Mouse (Mus musculus): ENCODE data around the gene E2f1.

The E2f1 gene

DNA sequence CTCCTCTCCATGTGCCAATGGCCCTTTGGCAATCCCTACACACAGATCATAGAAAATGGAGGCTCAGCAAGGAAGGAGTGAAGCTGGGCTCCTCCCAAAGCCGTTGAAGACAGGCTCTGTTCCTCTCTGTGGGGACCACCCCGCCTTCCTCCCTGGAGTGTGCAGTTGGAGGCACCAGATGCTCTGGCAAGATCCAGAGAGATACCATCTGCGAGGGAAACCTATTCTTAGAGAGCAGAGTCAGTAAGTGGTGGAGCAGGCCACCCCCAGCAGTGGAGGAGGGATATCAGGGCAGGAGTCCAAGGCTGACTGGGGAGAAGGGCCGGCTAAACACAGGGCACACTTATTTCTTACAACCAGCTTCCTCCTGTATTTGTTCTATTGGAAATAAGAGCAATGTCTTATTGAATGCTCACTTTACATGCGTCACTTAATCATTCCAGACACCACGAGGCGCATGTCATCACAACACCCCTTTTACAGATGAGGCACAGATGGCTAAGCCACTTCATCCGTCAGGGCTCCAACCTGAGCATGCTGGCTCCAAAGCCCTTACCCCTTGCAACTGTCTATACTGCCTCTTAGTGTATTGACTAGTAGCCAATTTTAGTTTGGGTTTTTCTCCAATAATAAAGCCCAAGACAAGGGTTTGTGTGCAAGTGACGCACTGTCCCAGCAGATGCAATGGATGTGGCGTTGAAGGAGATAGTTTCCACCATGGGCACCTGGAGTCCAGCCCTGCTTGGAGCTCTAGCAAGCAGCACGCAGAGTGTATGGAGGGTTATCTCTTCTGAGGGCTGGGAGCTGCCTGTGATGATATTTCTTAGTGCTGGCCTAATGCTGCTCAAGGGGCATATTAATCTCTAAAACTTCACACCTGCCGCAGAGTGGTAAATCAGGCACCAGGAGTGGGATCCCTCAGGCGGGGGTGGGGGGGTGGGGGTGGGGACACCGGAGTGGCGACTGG is 14.5 kb upstream of the E2f1 start:
- no peak for DNase-seq (ENCODE audit: low read depth, low spot score)

DNA sequence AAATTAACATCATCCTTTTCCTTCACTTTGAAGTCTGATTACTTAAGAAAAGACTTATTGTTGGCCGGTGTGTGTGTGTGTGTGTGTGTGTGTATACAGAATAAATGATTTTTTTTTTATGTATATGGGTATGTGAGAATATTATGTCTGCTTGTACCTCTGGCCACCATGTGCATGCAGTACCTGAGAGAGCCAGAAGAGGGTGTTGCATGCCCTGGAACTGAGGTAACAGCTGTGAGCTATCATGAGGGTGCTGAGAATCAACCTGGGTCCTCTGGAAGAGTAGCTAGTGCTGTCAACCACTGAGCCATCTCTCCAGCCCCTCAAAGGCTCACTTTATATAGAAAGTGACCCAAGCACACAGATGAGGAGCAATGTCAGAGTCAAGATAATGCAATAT is 11.7 kb upstream of the E2f1 start:
- peak; percentile 72 for DNase-seq (ENCODE audit: low read depth, low spot score)

DNA sequence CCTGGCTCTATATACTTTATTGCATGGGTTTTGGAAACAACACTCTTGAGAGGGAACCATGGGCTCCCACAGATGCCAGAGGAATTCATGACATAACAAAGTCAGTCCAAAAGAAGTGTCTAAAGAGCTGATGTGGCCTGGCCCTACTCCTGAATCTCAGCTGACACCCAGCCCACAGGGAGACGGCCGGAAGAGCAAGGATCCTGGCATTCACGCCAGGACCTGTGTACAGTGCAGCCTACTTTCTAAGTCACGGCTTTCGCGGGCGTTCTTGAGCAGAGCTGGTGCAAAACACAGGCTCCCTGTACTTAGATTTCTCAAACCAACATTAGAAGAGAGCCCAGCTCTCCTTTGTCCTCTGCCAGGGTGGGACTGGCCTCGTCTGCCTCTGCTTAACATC is 10.9 kb upstream of the E2f1 start:
- no peak for DNase-seq (ENCODE audit: low read depth, low spot score)

DNA sequence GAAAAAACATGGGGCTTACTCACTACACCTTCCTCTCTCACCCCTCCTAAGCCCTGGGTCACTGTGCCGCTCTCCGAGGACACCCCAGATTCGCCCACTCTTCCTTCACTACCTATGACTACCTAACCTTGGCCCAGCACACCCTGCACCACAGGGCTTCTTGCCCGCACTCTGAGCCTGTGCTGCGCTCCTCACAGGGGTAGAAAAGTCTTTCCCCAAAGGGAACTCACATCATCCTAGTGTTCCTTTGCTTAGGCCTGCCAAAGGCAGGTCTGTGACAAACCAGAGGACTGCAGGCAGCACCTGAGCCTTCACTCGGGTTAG is 8.0 kb upstream of the E2f1 start:
- no peak for DNase-seq (ENCODE audit: low read depth, low spot score)

DNA sequence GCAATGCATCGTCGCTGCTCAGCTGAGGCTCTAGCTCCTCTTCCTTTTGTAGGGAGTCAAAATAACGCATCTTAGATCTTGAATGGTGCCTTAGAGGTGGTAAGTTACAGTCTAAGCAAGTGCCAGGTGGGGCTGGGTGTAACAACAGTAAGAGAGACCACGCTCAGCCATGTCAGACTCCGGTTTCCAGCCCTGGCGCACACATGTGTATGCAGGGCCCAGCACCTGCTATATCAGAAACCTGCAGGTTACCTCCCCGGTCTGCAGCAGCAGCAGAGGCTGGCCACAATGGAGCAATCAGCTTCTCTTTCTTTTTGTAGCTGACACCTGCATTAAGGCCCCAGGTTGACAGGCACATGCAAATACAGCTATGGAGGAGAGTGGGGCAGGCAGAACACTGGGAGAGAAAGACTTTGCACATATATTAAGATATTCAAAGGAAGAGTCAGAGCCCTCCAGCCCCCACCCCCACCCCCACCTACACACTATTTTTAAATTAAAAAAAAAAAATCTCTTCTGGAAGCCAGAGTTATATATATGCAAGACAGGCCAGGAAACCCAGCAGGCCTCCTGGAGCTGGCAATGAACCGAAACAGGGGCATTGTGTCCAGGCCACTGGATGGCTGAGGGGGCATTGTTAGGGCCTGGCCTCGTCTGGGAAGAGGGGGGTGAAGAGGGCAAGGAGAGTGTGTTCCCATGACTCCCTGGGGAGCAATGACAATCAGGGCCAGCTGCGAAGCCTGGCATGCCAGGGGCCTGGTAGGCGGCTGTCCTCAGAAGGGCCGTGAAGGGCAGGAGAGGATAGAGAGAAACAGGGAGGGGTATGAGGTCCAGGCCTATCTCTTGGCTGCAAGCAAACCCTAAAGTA is 7.4 kb upstream of the E2f1 start:
- DNase-seq (ENCODE audit: low read depth, low spot score): no peak

DNA sequence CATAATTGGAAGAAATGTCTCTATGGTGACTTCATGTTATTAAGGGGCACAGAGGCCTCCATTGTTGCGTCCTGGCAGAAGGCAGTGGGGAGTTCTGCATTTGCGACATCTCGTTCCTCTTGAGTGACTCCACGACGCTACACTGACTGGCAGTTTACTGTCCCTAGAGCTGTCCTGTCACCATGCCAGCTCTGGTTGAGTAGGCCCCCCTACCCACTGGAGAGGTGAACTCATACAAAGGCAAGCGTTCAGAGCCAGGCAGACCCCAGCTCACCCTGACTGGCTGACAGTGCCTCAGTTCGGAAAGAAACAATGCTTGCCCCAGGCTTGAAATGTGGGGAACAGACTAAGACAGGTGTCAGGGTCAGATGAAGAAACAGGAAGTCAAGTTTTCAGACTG is 4.6 kb upstream of the E2f1 start:
- no peak for DNase-seq (ENCODE audit: low read depth, low spot score)

DNA sequence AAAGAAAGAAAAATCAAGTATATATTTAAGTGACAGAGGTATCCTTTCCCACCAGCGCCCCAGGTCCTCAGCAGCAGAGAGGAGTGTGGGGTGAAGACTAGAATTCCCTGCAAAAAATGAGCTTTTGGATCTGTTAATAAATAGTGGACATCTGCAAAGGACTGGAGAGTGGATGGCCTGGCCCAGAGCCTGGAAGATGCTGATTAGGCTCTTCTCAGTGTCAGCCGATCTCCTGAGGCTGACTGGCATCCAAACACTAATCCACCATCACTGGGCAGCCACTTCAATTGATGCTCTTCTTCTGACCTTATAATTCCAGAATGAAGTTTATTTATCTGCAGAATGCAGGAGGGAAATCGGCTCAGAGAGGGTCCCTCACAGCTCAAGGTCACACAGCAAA is 3.3 kb upstream of the E2f1 start:
- no peak for DNase-seq (ENCODE audit: low read depth, low spot score)

DNA sequence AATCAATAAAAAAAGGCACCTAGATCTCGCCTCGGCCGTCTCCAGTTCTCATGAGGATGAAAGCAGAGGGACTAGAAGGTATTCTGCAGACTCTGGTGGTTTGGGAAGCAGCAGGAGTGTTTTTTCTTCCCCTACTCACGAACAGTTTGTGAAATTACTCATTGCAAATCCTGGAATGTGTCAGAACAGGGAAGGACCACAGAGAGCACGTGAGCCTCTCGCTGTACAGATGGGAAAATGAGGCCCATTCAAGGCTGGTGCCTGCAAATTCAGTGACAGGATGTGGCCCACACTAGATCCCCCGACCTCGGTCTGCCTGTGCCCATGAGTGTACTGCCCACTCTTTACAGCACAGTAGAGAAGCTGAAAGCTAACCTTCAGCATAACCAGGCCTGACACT is 2.3 kb upstream of the E2f1 start:
- no peak for DNase-seq (ENCODE audit: low read depth, low spot score)

DNA sequence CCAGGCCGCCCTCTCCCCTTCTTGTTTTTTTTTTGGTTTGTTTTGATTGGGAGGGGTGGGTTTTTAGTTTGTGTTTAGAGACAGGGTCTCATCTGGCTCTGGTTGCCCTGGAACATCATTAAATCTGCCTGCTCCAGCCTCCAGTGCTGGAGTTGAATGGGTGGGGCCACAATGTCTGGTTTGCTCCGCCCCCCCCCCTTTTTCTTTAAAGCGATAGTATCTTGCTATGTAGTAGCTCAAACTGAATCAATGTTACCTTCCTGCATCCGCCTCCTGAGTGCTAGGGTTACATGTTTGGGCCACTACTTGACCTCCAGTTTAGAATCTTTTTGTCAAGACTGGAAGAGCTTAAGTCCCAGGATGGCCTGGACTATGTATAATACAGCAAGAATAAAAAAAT is 1.6 kb upstream of the E2f1 start:
- peak; percentile 56 for DNase-seq (ENCODE audit: low read depth, low spot score)

DNA sequence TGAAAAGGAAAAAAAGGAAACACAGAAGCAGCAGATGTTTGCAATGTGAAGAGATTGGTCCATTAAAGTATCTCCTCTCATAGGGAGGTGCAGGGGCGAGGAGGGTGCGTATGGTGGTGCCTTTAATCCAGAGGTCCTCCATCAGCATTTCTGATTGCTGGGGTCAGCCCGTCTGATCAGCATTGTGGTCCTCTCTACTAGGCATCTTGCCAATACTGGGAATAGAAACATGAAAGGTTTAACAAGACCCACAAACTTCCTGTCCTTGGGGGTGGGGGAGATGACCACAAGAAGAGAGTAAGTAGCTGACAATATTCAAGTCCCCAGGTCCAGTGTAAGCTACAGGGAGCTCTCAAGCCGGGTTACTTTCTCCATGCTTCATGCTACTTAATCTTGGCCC is 974 bp upstream of the E2f1 start:
- DNase-seq (ENCODE audit: low read depth, low spot score): no peak

DNA sequence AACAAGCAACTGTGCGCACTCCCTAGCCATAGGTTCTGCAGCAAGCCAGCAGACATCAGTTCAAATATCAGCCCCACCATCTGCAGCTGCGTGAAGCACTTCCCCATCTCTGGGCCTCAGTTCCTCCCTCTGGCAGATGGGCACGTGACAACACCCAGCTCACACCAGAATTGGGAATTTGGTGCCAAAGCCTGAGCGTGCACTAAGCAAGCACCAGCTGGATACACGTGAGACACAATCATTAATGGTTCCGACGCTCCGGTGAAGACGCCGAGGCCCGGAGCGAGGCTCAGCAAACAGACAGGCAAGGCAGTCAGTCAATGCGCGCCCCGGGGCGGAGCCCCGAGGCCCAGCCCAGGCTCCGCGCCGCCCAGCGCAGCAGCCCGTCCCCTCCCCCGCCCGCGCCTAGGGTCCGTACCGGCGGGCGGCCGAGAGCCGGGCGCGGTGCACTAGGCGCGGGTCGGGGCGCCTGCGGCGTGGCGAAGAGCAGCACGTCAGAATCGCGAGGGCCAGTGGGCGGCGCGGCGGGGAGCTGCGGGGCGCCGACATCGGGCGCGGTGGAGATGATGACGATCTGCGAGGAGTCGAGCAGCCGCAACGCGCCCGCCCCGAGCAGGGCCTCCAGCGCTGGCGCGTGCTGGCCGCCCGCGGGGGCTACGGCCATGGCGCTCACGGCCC is 482 bp downstream of the E2f1 start:
- DNase-seq (ENCODE audit: low read depth, low spot score): peak; percentile 84

DNA sequence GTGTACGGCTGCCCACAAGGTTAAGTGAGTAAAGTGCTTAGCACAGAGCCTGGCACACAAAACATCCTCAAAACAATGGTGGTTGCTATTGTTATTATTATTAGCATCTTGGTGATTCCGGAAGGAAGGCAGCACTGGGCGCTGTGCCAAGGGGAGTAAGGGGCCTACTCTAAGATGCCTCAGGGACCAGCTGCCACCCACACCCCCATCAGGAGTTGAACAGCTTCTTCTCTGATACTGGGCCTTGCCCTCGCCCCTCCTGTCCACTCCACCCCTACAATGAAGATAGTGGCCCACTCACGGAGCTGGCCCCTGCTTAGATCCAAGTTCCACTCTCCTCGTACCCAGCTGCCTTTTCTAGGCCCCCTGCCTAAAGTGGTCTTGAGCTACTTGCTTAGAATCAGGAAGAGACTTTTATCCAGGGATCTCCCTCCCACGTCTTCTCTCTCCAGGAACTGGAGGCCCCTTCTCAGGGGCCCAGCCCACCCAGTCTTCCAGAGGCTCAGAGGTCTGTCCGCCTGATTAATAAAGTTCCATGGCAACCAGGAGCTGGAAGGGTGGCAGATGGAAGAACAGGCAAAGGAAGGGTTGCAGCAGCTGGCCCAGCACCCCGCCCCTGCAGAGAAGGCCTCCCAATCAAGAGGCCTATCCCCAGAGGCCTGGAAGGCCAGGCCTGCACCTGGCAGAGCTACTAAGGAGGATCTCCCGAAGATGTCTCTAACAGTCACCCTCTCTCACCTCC is 1.2 kb downstream of the E2f1 start:
- DNase-seq (ENCODE audit: low read depth, low spot score): peak; percentile 77

DNA sequence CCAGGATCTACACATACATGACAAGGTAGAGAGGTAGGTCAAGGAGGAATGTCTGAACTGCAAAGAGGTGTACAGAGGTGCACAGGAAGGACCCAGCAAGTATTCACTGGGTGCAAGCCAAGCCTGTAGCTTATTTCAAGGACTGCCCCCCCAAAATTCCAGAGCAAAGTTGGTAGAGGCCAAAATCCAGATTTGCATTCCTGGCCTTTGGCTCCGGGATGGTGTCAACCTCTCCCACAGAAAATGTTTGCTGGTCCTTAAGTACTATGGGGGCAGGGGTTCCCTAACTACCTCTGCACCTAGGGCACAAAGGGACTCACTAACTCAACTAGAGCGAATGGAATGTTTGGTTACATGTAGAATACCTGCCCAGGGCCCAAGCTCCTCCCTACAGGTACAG is 1.9 kb downstream of the E2f1 start:
- no peak for DNase-seq (ENCODE audit: low read depth, low spot score)

DNA sequence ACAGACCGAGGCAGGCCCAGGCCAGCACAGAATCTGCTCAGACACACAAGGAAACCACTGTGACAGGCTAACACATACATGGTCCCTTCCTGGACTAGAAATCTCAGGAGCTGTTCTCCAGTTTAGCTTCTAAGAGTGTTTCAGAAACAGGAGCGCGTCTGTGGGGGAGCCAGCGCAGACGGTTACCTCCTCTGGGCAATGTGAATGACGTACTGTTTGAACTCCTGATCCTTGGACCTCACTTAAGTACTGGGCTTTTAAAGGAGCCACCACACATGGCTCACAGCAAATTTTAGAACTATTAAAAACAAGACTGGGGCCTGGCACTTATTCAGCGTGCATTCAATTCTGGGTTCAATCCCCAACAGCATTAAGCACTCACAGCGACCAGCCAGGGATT is 3.1 kb downstream of the E2f1 start:
- DNase-seq (ENCODE audit: low read depth, low spot score): no peak

DNA sequence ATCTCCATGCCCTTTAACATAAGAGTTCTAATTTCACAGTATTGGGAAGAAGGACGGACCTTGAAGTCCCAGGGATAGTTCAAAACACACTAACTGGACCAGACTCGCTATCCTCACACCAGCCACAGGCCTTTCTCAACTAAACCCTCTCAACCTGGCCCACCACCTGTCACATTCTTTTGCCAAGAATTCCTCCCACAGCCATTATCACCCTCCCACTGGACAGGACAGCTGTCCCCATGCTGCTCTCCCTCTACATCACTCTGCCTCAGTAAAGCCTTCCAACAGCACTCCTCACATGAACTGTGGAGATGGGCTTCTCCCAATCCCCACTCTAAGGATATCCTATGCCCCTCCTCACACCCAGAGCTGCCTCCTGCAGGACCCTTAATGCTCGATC is 4.1 kb downstream of the E2f1 start:
- no peak for DNase-seq (ENCODE audit: low read depth, low spot score)

DNA sequence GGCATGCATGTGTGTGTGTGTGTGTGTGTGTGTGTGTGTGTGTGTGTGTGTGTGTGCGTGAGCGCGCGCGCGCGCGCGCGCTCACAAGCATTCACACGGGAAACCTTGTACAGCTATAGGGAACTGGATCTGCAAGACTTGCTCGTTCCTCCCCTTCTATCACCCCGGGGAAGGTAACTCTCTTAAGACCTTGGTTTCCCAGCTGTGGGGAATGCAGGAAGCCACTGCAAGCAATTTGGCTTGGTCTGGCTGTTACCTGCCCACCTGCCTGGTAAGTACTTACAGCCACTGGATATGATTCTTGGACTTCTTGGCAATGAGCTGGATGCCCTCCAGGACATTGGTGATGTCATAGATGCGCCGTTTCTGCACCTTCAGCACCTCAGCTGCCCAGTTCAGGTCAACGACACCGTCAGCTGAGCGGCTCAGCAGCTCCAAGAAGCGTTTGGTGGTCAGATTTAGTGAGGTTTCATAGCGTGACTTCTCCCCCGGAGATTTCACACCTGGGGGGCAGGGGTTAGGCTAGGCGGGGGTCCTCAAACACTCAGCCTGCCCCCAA is 6.0 kb downstream of the E2f1 start:
- DNase-seq (ENCODE audit: low read depth, low spot score): no peak

DNA sequence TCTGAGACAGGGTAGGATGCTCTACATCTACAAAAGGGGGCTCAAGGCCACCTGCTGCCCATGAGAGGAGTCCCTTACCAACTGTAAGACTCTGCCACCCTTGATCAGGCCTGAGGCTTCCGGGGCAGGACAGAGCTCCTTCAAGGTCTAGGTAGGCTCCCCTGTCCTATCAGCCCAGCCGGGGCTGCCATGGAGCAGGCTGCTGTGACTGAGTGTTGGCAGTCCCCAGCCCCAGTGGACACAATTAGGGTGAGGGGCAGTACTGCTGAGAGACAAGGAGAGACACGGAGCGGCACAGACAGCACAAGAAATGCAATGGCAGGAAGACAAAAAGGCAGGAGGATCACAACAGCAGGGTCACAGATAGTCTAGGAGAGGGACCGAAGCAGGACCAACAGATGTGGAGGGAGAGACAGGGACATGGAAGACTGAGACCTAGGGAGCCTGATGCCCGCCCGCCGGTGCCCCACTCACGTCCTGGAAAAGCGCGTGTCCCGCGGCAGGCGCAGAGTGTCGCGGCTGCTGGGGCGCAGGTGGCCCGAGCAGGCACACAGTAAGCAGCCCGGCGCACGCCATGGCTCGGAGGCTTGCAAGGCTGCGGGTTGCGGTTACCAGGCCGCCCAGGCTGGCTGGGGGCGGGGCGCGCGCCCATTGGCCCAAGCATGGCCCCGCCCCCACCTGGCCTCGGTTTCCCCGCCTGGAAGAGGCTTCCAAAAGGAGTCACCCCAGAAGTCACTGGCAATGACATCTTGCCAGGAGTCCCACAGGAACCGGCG is 11.2 kb downstream of the E2f1 start, which contains the start of gene Necab3:
Gene Necab3, minus strand, starts transcription at position 627 of the 776 bp plus-strand sequence.
- peak; percentile 82 for DNase-seq (ENCODE audit: low read depth, low spot score)

DNA sequence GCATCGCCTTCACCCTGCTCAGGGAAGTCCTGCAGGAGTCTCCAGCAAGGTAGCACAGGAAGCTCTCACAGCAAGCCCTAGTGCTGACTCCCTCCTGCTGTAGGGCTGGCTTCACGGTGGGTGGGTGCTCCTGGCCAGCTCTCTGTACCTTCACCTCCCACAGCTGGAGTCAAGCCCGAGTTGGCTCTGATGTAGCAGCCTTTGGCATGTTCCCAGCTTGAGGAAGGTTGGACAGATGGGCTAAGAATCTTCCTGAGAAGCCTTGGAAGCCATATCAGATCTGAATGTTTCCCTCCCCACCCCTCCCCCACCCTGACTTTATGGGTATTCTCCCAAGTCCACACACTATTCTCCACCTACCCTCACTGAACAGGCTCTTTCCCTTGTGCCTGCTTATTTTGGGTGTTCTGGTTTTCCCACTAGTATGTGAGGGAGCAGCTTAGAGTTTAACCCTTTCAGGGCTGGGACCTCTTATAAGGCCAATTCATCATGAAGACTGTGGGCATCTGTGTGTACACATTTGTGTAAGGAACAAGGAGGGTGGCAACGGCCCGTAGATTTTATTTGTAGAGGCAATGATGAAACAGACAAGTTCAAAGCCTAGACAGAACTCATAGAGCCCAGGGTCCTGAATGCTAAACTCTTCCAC is 12.4 kb downstream of the E2f1 start:
- DNase-seq (ENCODE audit: low read depth, low spot score): no peak

DNA sequence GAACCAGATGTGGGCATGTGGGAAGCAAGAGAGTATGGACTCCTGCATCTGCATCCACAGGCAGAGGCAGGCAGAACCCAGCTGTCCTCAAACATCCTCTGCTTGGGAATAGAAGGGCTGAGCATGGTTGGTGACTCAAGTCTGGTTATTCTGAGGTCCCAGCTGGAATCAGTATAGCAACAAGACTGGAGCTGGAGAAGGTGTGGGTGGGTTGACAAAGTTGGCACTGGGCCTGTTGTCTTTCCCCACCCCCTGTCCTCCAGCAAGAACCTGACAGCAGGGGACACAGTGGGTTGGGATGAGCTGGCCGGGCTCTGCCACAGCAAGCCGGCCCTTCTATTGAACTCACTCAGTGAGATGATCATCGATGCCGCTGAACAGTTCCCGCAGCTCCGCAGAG is 14.5 kb downstream of the E2f1 start:
- no peak for DNase-seq (ENCODE audit: low read depth, low spot score)

DNA sequence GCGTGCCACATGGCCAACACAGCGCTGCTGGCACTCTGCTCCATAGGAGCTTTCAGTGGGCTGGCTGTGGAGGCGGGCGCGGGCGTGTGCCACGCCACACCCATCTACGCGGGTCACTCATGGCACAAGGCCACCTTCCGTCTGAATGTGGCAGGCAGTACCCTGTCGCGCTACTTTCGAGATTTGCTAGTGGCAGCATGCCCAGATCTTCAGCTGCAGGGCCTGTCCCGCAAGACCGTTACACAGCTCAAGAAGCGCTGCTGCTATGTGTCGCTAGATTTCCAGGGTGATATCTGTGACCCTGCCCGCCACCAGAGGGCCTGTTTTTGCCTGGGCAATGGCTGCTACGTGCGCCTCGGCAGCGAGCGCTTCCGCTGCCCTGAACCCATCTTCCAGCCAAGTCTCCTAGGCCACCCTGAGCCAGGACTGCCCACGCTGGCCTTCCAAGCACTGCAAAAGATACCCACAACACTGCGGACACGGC is 17.2 kb downstream of the E2f1 start:
- DNase-seq (ENCODE audit: low read depth, low spot score): peak; percentile 69
